ENCODE assay signal across 14 mouse cellular contexts in genomic region chr5:143517436-143517835, GRCm38 (mm10). TPM values are rescaled to one million over a fixed set of nuclear protein-coding genes. Genes with fewer than 3 reads are reported as not detected.
A peak's percentile ranks its signal among the peaks of the same experiment; 100 is the strongest.
DNase-seq lines count a peak whose midpoint lies in the region; ATAC-seq lines count a peak whose summit lies in the region.
"Had no signal": no experiment of that assay in that cellular context is flagged by ENCODE, and none has a peak within 500 bp of the region (broad histone marks: within the 10 kb centered on the region; RNA-seq: fewer than 3 reads in every experiment).

No protein-coding gene starts in this region.

- H3K36me3 ChIP-seq in heart, embryonic 15.5 days = peaks cover 32% of the 10 kb centered on the region
- peaks cover 66% of the 10 kb centered on the region for H3K36me3 ChIP-seq in liver, embryonic 13.5 days
- peaks cover 38% of the 10 kb centered on the region for H3K36me3 ChIP-seq in stomach, embryonic 14.5 days (ENCODE audit: control insufficient read depth, insufficient read depth, low read length)

- WGBS in heart, embryonic 15.5 days = 49% methylated on average over 6 of the region's 6 CpGs
- WGBS in liver, embryonic 13.5 days (ENCODE audit: insufficient replicate concordance) = 62% methylated on average over 6 of the region's 6 CpGs
- WGBS in stomach, embryonic 14.5 days = 44% methylated on average over 6 of the region's 6 CpGs

- 0 out of 2 replicates have a peak, but pooled peaks have one; percentile 24 for ATAC-seq in heart, embryonic 15.5 days (replicated peaks; ENCODE audit: insufficient number of reproducible peaks, insufficient read depth, low FRiP score, low read depth)
- no peak for ATAC-seq in liver, embryonic 13.5 days (ENCODE audit: low read depth)
- ATAC-seq in activated CD4-positive, CD25-positive, alpha-beta regulatory T cell, adult 4 months = peak; percentile 27
- no peak for ATAC-seq in stomach, embryonic 14.5 days (ENCODE audit: insufficient number of reproducible peaks, insufficient read depth, low FRiP score, low read depth)
- ATAC-seq: midbrain, embryonic 13.5 days had no signal

- H3K9me3 ChIP-seq in heart, embryonic 15.5 days (replicated peaks) = no peaks in the 10 kb centered on the region
- H3K9me3 ChIP-seq in liver, embryonic 13.5 days (replicated peaks) = no peaks in the 10 kb centered on the region
- no peaks in the 10 kb centered on the region for H3K9me3 ChIP-seq in stomach, embryonic 14.5 days (ENCODE audit: control insufficient read depth, low read depth, low read length)
- H3K9me3 ChIP-seq: forebrain, embryonic 10.5 days; midbrain, embryonic 13.5 days; neural tube, embryonic 12.5 days had no signal

- no peak for DNase-seq in heart, adult 9 months (ENCODE audit: low spot score in 2 of 2)
- no peak for DNase-seq in liver, embryonic 13.5 days
- DNase-seq in liver = no peak
- no peak for DNase-seq in adrenal gland, postnatal 4 days (ENCODE audit: low spot score in 2 of 2)
- DNase-seq: adrenal gland, postnatal 10 days; embryo, embryonic 11 days; gastrocnemius, postnatal 10 days had no signal

- no peak overlapping the region for H3K4me3 ChIP-seq in heart, embryonic 15.5 days
- no peak overlapping the region for H3K4me3 ChIP-seq in liver, embryonic 13.5 days (replicated peaks)
- no peak overlapping the region for H3K4me3 ChIP-seq in stomach, embryonic 14.5 days (ENCODE audit: low read depth, low read length)
- H3K4me3 ChIP-seq: forebrain, embryonic 10.5 days; midbrain, embryonic 13.5 days; neural tube, embryonic 12.5 days had no signal

- H3K27me3 ChIP-seq in heart, embryonic 15.5 days = no peaks in the 10 kb centered on the region
- H3K27me3 ChIP-seq in liver, embryonic 13.5 days = no peaks in the 10 kb centered on the region
- no peaks in the 10 kb centered on the region for H3K27me3 ChIP-seq in stomach, embryonic 14.5 days (ENCODE audit: control insufficient read depth, insufficient read depth, low read length)
- H3K27me3 ChIP-seq: CH12.LX; midbrain, embryonic 13.5 days; neural tube, embryonic 12.5 days had no signal

- H3K27ac ChIP-seq in heart, embryonic 15.5 days = 0 out of 2 replicates have a peak overlapping the region, but pooled peaks have one; percentile 1
- H3K27ac ChIP-seq in liver, embryonic 13.5 days = 0 out of 2 replicates have a peak overlapping the region, but pooled peaks have one; percentile 27
- H3K27ac ChIP-seq in stomach, embryonic 14.5 days (ENCODE audit: low read length) = peak overlapping the region; percentile 53; the same call in 1 of the 2 replicates
- H3K27ac ChIP-seq: forebrain, embryonic 10.5 days; neural tube, embryonic 12.5 days had no signal

- no peak overlapping the region for H3K9ac ChIP-seq in heart, embryonic 15.5 days
- H3K9ac ChIP-seq in liver, embryonic 13.5 days = no peak overlapping the region
- H3K9ac ChIP-seq in stomach, embryonic 14.5 days (replicated peaks; ENCODE audit: low read depth, low read length) = no peak overlapping the region
- H3K9ac ChIP-seq: midbrain, embryonic 13.5 days; neural tube, embryonic 12.5 days had no signal

- H3K4me2 ChIP-seq in heart, embryonic 15.5 days = no peak overlapping the region
- H3K4me2 ChIP-seq in liver, embryonic 13.5 days = no peak overlapping the region
- 0 out of 2 replicates have a peak overlapping the region, but pooled peaks have one; percentile 6 for H3K4me2 ChIP-seq in stomach, embryonic 14.5 days (replicated peaks; ENCODE audit: low read depth, low read length)
- H3K4me2 ChIP-seq: midbrain, embryonic 13.5 days; neural tube, embryonic 12.5 days had no signal

- peaks cover 53% of the 10 kb centered on the region for H3K4me1 ChIP-seq in heart, embryonic 15.5 days (replicated peaks)
- H3K4me1 ChIP-seq in liver, embryonic 13.5 days (replicated peaks) = peaks cover 81% of the 10 kb centered on the region
- H3K4me1 ChIP-seq in stomach, embryonic 14.5 days (ENCODE audit: control insufficient read depth, insufficient read depth, low read length) = peaks cover 33% of the 10 kb centered on the region
- H3K4me1 ChIP-seq: forebrain, embryonic 10.5 days; midbrain, embryonic 13.5 days; neural tube, embryonic 12.5 days had no signal

RNA-seq across cellular contexts. Expression of gene Rac1, which starts 10.4 kb away (rescaled TPM):
- polyA plus RNA-seq in heart, embryonic 15.5 days (2015; fragmentation: Nextera tagmentation; extraction: Ambion mirVana) = 322 and 367 TPM in 2 replicates
- 178 and 188 TPM in 2 replicates for polyA plus RNA-seq in liver, embryonic 13.5 days (2015; fragmentation: Nextera tagmentation; extraction: Ambion mirVana)
- polyA plus RNA-seq in activated CD4-positive, CD25-positive, alpha-beta regulatory T cell, adult 4 months (2017; shearing (Covaris generic)) = 10 to 100 TPM; 63.1 to 70.0 TPM
- polyA plus RNA-seq in stomach, embryonic 14.5 days (2014; fragmentation: Nextera tagmentation; extraction: Ambion mirVana) = 468 and 518 TPM in 2 replicates
- total RNA-seq in adrenal gland, postnatal 4 days (2021) = 100 to 1,000 TPM; 390 TPM

RNA-seq across cellular contexts. Expression of gene Daglb, which starts 53.1 kb away (rescaled TPM):
- 7.9 and 9.3 TPM in 2 replicates for polyA plus RNA-seq in heart, embryonic 15.5 days (2015; fragmentation: Nextera tagmentation; extraction: Ambion mirVana)
- polyA plus RNA-seq in liver, embryonic 13.5 days (2015; fragmentation: Nextera tagmentation; extraction: Ambion mirVana) = 8.8 and 9.2 TPM in 2 replicates
- polyA plus RNA-seq in activated CD4-positive, CD25-positive, alpha-beta regulatory T cell, adult 4 months (2017; shearing (Covaris generic)) = 10 to 100 TPM in 1 of 2 experiments, 1 to 10 TPM in 1; 8.5 to 10.6 TPM
- 9.0 TPM in 2 replicates for polyA plus RNA-seq in stomach, embryonic 14.5 days (2014; fragmentation: Nextera tagmentation; extraction: Ambion mirVana)
- 10 to 100 TPM; 13.4 to 13.5 TPM for total RNA-seq in adrenal gland, postnatal 4 days (2021)

Comparison
In these comparisons a context has a peak if more than half of its experiments do, and no peak if none do; other contexts are left out.
1. ATAC-seq: peak in heart, embryonic 15.5 days (single experiment) and activated CD4-positive, CD25-positive, alpha-beta regulatory T cell, adult 4 months (single experiment); none in liver, embryonic 13.5 days (single experiment) and stomach, embryonic 14.5 days (single experiment).
2. H3K27ac ChIP-seq: peak in every context shown above with its lines; median percentile 53 in stomach, embryonic 14.5 days; 27 in liver, embryonic 13.5 days; 1 in heart, embryonic 15.5 days.